Mouse (Mus musculus) midbrain, embryonic 13.5 days (tissue): Measurements from ENCODE around the gene Mthfd1l. TPM values are rescaled to one million over a fixed set of nuclear protein-coding genes. Genes with fewer than 3 reads are reported as not detected.

ENCODE experiments used
- ATAC-seq: fragments of 200-750 bp; cut with Nextera tagmentation; 2 replicates; pipeline ENCODE4 v1.8.0; 2017; ENCODE audit warnings: mild to moderate bottlenecking, moderate TSS enrichment, moderate library complexity
- H3K27ac ChIP-seq: fragments of 300-500 bp; sonication (generic); 2 replicates; pipeline ENCODE4 v1.5.1; 2015; ENCODE audit warnings: inconsistent platforms, mild to moderate bottlenecking, moderate library complexity
- H3K27me3 ChIP-seq: fragments of 300-500 bp; sonication (generic); 2 replicates; pipeline ENCODE4 v1.6.1; 2015; ENCODE audit warnings: mild to moderate bottlenecking, inconsistent platforms
- H3K36me3 ChIP-seq: fragments of 300-500 bp; sonication (generic); 2 replicates; pipeline ENCODE4 v1.6.1; 2015; ENCODE audit warnings: mild to moderate bottlenecking, inconsistent platforms
- H3K4me1 ChIP-seq: fragments of 300-500 bp; sonication (generic); replicated peaks from 2 replicates; pipeline ENCODE4 v1.6.1; 2015; ENCODE audit warnings: inconsistent platforms
- H3K4me2 ChIP-seq: fragments of 300-500 bp; sonication (generic); replicated peaks from 2 replicates; pipeline ENCODE4 v1.6.1; 2015; ENCODE audit warnings: moderate library complexity, mild to moderate bottlenecking, inconsistent platforms
- H3K4me3 ChIP-seq: fragments of 300-500 bp; sonication (generic); replicated peaks from 2 replicates; pipeline ENCODE4 v1.5.1; 2015; ENCODE audit warnings: mild to moderate bottlenecking, inconsistent platforms
- H3K9ac ChIP-seq: fragments of 300-500 bp; sonication (generic); replicated peaks from 2 replicates; pipeline ENCODE4 v1.6.1; 2015; ENCODE audit warnings: mild to moderate bottlenecking, inconsistent platforms
- H3K9me3 ChIP-seq: fragments of 300-500 bp; sonication (generic); 2 replicates; pipeline ENCODE4 v1.6.1; 2016; ENCODE audit warnings: mild to moderate bottlenecking, inconsistent platforms
- WGBS: fragments of 180-500 bp; shearing (Covaris S2); methylation state at CpG from one replicate; pipeline ENCODE4 v1.1.7; 2015; 5-methylcytosine and 5-hydroxymethylcytosine counted together
- polyA plus RNA-seq: library from polyadenylated mRNA; unstranded; fragments of >200 nt; fragmentation: Nextera tagmentation; extraction: Ambion mirVana; gene quantifications from 2 replicates; pipeline ENCODE4 v1.2.1, GENCODE M21; 2015

Gene Mthfd1l
- polyA plus RNA-seq, 1 experiment from 2014 or later: 4.6 TPM

DNA sequence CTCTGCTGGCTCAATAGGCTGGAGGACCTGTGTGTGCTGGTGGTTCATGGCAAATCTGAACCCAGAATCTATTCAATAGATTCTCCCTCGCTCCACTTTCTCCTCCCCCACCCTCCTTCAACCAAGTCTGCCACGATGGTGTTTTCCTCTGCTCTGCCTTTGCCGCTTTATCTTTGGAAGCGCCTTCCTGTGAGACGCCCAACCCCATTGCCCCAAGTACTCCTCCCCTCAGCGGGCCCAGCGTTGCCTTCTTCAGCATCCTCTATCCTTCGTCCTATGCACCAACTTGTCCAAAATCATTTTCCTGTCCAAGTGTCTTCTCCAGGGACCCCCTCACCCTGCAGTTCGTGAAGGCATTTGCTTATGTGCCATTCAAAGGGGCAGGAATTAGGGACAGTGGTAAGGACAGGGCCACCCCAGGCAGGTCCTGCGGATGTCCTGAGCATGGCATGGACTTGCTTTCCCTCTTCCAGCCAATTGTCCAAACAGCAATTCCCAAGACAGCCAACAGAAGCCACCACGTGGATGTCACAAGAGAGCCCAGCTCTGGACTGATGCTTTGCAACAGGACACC lies 157.2 kb downstream of the Mthfd1l start:
- no peak overlapping the region for H3K9ac ChIP-seq
- H3K4me2 ChIP-seq: no peak overlapping the region
- H3K4me3 ChIP-seq: no peak overlapping the region
- no peak for ATAC-seq
- no peaks in the 10 kb centered on the region for H3K36me3 ChIP-seq
- H3K27ac ChIP-seq: no peak overlapping the region
- no peaks in the 10 kb centered on the region for H3K9me3 ChIP-seq
- H3K27me3 ChIP-seq: no peaks in the 10 kb centered on the region
- peaks cover 6% of the 10 kb centered on the region for H3K4me1 ChIP-seq
- WGBS: 89% methylated on average over 11 of the region's 11 CpGs

DNA sequence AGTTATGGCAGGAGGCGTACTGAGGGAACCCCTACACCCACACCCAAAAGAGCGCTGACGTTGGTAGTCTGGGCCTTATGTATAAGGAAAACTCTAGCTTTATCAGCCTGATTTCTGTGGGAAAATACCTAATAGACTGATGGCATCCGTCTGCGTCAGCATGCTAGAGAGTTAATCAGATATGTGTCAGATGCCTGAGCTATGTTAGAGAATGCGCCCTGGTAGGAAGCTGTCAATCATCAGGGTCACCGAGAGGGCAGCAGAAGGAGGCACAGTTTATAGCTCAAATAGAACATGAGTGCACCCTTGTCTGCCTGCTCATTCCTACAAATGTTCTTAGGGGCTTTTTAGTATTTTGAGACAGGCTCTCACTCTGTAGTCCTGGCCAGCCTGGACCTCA lies 159.8 kb downstream of the Mthfd1l start:
- WGBS: 86% methylated on average over 7 of the region's 7 CpGs
- no peak overlapping the region for H3K27ac ChIP-seq
- no peak overlapping the region for H3K9ac ChIP-seq
- ATAC-seq: no peak
- H3K27me3 ChIP-seq: no peaks in the 10 kb centered on the region
- no peak overlapping the region for H3K4me2 ChIP-seq
- H3K4me1 ChIP-seq: no peaks in the 10 kb centered on the region
- H3K36me3 ChIP-seq: no peaks in the 10 kb centered on the region
- H3K4me3 ChIP-seq: no peak overlapping the region
- H3K9me3 ChIP-seq: no peaks in the 10 kb centered on the region

DNA sequence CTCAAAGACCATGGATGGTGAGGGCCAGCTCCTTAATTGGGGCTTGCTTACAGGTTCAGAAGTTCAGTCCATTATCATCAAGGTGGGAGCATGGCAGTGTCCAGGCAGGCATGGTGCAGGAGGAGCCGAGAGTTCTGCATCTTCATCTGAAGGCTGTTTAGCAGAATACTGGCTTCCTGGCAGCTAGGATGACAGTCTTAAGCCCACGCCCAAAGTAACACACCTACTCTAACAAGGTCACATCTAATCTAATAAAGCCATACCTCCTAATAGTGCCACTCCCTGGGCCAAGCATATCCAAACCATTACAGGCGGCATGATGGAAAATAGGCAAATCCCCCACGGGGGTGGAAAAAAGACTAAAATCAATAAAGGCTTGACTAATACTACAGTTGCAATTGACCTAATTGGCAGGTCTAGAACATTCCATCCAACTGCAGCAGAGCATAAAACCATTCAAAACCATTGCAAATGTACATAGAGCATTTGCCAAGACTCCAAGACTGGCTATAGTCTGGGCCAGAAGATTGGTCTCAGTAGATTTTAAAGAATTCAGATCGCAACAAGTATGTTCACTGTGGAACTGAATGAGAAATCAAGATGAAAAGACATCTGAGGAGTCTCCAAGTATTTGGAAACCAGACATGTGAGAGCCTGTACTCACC lies 162.3 kb downstream of the Mthfd1l start:
- Histone ChIP-seq H3K36me3 (no peaks in the 10 kb centered on the region), H3K9ac (no peak overlapping the region), H3K27ac (no peak overlapping the region), H3K4me3 (no peak overlapping the region), H3K27me3 (no peaks in the 10 kb centered on the region), H3K4me1 (no peaks in the 10 kb centered on the region), H3K9me3 (no peaks in the 10 kb centered on the region), H3K4me2 (no peak overlapping the region)
- no peak for ATAC-seq
- WGBS: 97% methylated on average over 5 of the region's 5 CpGs

DNA sequence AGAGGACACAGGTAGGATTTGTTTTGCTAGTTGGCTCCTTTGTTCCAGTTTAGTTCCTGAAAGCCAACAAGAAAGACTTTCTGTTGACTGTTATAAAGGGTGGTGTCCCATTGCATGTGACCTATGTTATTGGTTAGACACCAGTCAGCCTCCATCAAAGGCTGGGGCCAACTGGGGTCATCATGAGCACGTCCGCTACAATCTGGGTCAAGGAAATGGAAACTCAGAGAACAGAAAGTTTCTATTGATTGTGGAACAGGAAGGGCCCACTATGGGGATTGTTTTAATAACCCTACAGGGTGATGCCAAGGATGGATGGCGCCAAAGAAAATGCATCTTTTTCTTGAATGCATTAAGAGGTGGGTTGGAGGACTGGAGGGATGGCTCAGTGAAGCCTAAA lies 166.6 kb downstream of the Mthfd1l start:
- H3K9ac ChIP-seq: no peak overlapping the region
- no peak overlapping the region for H3K27ac ChIP-seq
- H3K4me2 ChIP-seq: no peak overlapping the region
- no peaks in the 10 kb centered on the region for H3K36me3 ChIP-seq
- no peaks in the 10 kb centered on the region for H3K27me3 ChIP-seq
- H3K4me1 ChIP-seq: no peaks in the 10 kb centered on the region
- H3K4me3 ChIP-seq: no peak overlapping the region
- H3K9me3 ChIP-seq: no peaks in the 10 kb centered on the region
- no peak for ATAC-seq
- 91% methylated on average over 3 of the region's 3 CpGs for WGBS

DNA sequence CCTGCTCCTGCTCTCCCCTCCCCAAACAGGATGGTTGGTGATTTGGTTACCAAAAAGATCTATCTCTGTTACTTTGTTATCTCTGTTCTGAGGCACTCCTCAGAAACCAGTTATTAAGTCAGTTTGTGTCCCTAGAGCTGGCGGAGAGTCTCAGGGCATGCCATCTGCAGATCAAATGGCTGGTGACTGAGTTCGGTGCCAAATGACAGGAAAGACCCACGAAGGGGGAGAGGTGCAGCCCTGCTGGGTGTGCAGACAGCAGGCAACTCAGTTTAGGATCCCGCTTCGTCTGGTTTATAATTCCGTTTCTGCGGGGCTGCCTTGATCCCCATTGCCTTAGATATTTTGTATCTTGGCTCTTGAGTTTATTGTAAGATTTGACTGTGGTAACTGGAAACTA lies 168.8 kb downstream of the Mthfd1l start:
- Histone ChIP-seq H3K4me2 (no peak overlapping the region), H3K4me1 (no peaks in the 10 kb centered on the region), H3K27ac (no peak overlapping the region), H3K4me3 (no peak overlapping the region), H3K9ac (no peak overlapping the region), H3K27me3 (no peaks in the 10 kb centered on the region), H3K36me3 (no peaks in the 10 kb centered on the region), H3K9me3 (no peaks in the 10 kb centered on the region)
- no peak for ATAC-seq
- 71% methylated on average over 7 of the region's 7 CpGs for WGBS

DNA sequence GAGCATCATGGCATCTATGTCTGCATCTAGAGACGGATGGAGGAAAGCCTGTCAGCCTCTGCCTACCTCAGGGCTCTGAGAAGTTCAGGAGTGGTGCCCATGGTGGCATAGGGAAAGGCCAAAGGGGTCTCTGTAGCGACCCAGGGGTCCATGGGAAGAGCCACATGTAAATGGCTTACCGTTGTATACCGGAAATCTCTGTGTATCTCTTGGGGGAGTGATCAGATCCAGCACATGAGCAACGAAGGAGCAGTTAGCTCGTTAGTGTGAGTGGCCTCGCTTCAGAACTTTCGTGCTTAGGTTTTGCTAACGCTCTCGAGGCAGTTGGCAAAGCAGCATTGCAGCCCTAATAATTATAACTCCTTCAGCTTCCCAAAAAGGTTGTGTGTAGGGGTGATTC lies 169.9 kb downstream of the Mthfd1l start:
- Histone ChIP-seq H3K27ac (no peak overlapping the region), H3K4me3 (no peak overlapping the region), H3K4me2 (no peak overlapping the region), H3K27me3 (no peaks in the 10 kb centered on the region), H3K9ac (no peak overlapping the region), H3K9me3 (no peaks in the 10 kb centered on the region), H3K36me3 (no peaks in the 10 kb centered on the region), H3K4me1 (no peaks in the 10 kb centered on the region)
- WGBS: 70% methylated on average over 10 of the region's 10 CpGs
- ATAC-seq: no peak

DNA sequence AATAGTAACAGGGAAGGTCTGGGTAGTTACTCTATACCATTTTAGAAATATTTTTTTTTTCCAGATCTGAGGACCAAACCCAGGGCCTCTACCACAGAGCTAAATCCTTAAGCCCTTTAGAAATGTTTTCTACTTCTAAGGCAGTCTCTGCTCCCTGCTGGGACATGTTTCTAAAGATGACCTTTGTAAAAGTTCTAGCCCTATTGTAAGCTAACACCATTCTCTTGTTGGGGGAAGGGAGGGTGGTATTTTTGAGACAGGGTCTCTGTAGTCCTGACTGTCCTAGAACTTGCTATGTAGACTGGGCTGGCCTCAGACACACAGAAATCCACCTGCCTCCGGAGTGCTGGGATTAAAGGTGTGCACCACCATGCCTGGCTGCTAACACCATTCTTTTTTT lies 170.5 kb downstream of the Mthfd1l start:
- Histone ChIP-seq H3K9ac (no peak overlapping the region), H3K4me3 (no peak overlapping the region), H3K36me3 (no peaks in the 10 kb centered on the region), H3K27me3 (no peaks in the 10 kb centered on the region), H3K27ac (no peak overlapping the region), H3K9me3 (no peaks in the 10 kb centered on the region), H3K4me2 (no peak overlapping the region), H3K4me1 (no peaks in the 10 kb centered on the region)
- WGBS: 74% methylated on average over 1 of the region's 1 CpGs
- no peak for ATAC-seq

DNA sequence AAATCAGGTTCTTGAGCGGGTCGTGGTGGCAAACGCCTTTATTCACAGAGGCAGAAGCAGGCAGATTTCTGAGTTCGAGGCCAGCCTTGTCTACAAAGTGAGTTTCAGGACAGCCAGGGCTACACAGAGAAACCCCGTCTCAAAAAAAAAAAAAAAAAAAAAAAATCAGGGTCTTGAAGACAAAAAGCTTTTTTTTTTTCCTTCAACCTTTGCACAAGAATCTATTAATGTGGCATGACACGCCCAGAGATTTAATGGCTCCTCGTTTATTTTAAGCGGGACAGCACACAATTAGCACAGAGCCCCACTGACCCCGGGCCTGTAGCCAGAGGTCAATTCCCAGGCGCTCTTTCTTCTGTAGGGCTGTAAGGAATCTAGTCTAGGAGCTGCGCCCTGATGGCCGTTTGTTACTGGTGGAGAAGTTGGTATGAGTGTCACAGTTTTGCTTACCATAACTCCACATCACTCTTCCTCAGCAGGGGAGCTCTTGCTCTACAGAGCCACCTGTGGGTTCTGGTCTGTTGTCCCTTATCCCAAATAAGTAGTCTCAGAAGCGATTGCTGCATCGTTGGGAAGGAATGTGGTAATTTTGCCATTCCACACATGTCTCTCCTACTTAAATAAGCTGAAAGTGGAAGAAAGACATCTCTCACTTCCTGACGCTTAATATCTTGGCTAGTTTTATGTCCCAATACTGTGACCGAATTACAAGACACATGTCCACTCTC lies 172.3 kb downstream of the Mthfd1l start:
- no peaks in the 10 kb centered on the region for H3K27me3 ChIP-seq
- WGBS: 84% methylated on average over 16 of the region's 16 CpGs
- H3K4me3 ChIP-seq: no peak overlapping the region
- no peak overlapping the region for H3K9ac ChIP-seq
- no peaks in the 10 kb centered on the region for H3K4me1 ChIP-seq
- no peak for ATAC-seq
- no peaks in the 10 kb centered on the region for H3K36me3 ChIP-seq
- no peak overlapping the region for H3K4me2 ChIP-seq
- no peak overlapping the region for H3K27ac ChIP-seq
- no peaks in the 10 kb centered on the region for H3K9me3 ChIP-seq

DNA sequence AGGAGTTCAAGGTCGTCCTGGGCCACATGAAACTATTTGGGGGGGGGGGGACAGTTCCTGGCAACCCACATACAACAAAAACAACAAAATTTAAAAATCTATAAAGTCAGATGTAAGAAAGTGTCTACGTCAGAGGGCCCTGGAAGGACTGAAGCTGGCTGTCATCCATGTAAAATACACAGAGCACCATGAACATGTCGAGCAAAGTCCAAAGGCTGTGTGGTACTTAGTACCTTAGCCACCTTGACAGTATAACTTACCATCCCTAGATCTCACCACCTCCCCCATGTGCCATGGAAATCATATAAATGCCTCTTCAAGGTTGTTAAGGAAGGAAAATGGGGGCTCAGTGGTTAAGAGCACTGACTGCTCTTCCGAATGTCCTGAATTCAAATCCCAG lies 174.0 kb downstream of the Mthfd1l start:
- Histone ChIP-seq H3K27ac (no peak overlapping the region), H3K9ac (no peak overlapping the region), H3K27me3 (no peaks in the 10 kb centered on the region), H3K4me3 (no peak overlapping the region), H3K4me1 (no peaks in the 10 kb centered on the region), H3K36me3 (no peaks in the 10 kb centered on the region), H3K9me3 (no peaks in the 10 kb centered on the region), H3K4me2 (no peak overlapping the region)
- ATAC-seq: no peak
- WGBS: 91% methylated on average over 4 of the region's 4 CpGs

DNA sequence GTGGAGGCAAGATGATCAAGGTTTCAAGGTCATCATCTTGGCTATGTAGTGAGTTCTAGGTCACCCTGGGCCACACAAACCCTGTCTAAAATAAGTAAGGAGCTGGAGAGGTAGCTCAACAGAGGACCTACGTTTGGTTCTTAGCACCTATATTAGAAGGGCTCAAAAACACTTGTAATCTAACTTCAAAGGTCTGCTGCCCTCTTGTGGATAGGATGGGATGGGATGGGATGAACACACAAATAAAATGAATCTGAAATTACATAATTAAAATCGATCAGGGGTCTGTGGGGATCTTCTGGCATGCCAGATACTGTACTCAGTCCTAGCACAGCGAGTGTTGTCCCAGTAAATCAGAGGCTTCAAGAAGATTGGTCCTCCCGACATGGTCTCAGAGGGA lies 178.2 kb downstream of the Mthfd1l start:
- ATAC-seq: no peak
- no peak overlapping the region for H3K9ac ChIP-seq
- no peak overlapping the region for H3K4me2 ChIP-seq
- no peaks in the 10 kb centered on the region for H3K4me1 ChIP-seq
- H3K27ac ChIP-seq: no peak overlapping the region
- no peak overlapping the region for H3K4me3 ChIP-seq
- WGBS: 91% methylated on average over 4 of the region's 4 CpGs
- H3K9me3 ChIP-seq: no peaks in the 10 kb centered on the region
- no peaks in the 10 kb centered on the region for H3K27me3 ChIP-seq
- H3K36me3 ChIP-seq: no peaks in the 10 kb centered on the region

DNA sequence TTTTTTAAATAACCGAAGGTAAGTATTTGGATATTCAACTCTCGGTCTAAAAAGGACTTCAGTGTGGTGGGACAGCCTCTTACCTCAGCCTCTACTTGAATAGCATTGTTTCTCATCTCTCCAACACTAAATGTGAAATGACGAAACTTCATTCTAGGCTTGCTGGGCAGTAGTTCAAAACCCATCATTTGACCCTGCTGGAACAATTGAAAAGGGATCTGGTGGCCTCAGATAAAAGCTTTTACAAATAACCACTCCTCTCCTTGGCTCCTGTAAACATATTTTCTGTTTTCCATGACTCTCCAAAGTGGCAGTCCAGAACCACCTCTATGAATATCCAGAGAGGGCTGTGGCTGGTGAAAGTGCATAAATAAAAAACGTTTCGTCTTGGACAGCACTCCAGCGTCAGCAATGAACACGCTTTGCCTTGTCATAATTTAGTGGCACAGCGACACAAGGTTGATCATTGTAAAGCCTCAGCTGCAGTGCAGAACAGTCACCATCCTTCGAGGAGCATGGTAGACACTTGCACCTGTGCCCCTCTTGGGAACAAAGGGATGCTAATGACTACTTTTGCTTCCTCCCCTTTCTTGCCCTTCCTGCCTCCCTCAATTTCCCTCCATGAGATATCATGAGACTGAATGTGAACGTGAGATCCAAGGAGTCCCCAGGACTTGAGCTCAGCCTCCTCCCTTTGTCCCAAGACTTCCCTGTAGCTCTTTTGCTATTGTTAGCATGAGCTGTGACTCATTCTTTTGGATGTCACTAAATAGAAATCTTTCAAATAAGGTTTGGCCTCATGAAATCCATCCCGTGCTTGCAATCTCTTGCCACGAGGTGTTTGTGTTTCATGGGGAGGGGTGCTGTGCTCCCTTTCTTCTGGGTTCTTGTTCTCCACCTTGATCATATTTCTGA lies 179.2 kb downstream of the Mthfd1l start:
- Histone ChIP-seq H3K27me3 (no peaks in the 10 kb centered on the region), H3K4me2 (no peak overlapping the region), H3K36me3 (no peaks in the 10 kb centered on the region), H3K27ac (no peak overlapping the region), H3K9me3 (no peaks in the 10 kb centered on the region), H3K4me3 (no peak overlapping the region), H3K4me1 (no peaks in the 10 kb centered on the region), H3K9ac (no peak overlapping the region)
- ATAC-seq: no peak
- 88% methylated on average over 12 of the region's 12 CpGs for WGBS

DNA sequence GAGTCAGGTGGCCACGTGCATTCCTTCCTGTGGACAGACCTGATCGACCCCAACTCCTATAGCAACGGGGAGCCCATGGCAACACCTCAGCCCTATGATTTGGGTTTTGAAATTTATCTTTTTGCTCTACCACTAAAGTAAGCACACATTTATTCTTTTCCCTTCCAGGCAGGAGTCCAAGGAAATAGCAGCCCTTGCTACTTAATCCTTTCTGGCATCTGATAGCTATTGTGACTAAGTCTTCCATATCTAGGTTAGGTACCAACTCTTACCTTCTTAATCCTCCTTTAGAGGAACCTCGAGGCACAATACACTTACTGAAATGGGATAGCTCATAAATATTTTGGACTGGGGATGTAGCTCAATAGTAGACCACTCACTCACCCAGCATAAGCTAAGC lies 180.1 kb downstream of the Mthfd1l start:
- Histone ChIP-seq H3K27ac (no peak overlapping the region), H3K9me3 (no peaks in the 10 kb centered on the region), H3K9ac (no peak overlapping the region), H3K4me1 (no peaks in the 10 kb centered on the region), H3K4me3 (no peak overlapping the region), H3K4me2 (no peak overlapping the region), H3K36me3 (no peaks in the 10 kb centered on the region), H3K27me3 (no peaks in the 10 kb centered on the region)
- no peak for ATAC-seq
- WGBS: 87% methylated on average over 4 of the region's 4 CpGs
